Mouse (Mus musculus): Measurements from ENCODE around the gene Olfr161. TPM values are rescaled to one million over a fixed set of nuclear protein-coding genes. Genes with fewer than 3 reads are reported as not detected.

The Olfr161 gene
- not detected for polyA plus RNA-seq (2012; fragmentation: generic; extraction: Trizol)

DNA sequence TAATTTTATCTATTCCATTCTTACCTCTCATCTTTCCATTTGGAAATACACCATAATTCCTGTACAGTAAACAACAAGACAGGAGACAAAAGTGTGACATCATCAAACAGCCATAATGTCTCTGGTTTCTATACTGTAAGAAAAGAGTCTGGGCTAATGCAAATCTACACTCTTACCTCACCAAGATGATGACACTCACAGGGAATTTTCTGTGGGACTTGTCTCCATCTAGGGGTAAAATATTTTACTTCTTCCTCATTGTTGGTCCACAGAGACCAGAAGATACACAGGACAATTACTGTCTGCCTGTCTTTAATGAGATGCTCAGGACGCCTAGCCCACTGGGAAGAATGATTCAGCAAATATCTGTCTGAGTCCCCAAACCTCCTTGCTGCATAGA is at the start of gene Olfr161:
Gene Olfr161 (plus strand): TSS at position 352 of the 400 bp plus-strand sequence.

Other genes with a start within 250 kb of the Olfr161 start
- gene Mefv, start 127.1 kb downstream of the Olfr161 start, polyA plus RNA-seq (2012; fragmentation: generic; extraction: Trizol): not detected
- gene Zfp263, start 153.1 kb downstream of the Olfr161 start, polyA plus RNA-seq (2012; fragmentation: generic; extraction: Trizol): 1 to 10 TPM in 1 of 2 experiments, under 1 TPM in 1; 0.77 to 7.3 TPM
- not detected for gene Olfr15, start 239.8 kb downstream of the Olfr161 start, polyA plus RNA-seq (2012; fragmentation: generic; extraction: Trizol)

Data from C3H10T1/2 (cell line).